Mouse (Mus musculus) gastrocnemius, postnatal 25 days (tissue): ENCODE measurements around the gene Ctrc. TPM values are rescaled to one million over a fixed set of nuclear protein-coding genes. Genes with fewer than 3 reads are reported as not detected.
"Not testable (repeated sequence)": the region's sequence is repeated elsewhere in the genome, so short reads cannot be mapped to it uniquely, and the experiment has no call there.

Source experiments
- DNase-seq: peaks from one replicate; pipeline ENCODE4 v3.0.0; 2022
- total RNA-seq, 2 experiments: library from RNA; stranded (reverse); gene quantifications; 1 replicate in 1 of 2; 2 replicates in 1 of 2; pipeline ENCODE4 v1.2.3; 2021

Ctrc gene
- total RNA-seq, 2 experiments from 2014 or later: not detected

- DNase-seq: no peak
Measured at GRCm38 (mm10) chr4:141786141-141786540, 60.0 kb downstream of the Ctrc start.

DNA sequence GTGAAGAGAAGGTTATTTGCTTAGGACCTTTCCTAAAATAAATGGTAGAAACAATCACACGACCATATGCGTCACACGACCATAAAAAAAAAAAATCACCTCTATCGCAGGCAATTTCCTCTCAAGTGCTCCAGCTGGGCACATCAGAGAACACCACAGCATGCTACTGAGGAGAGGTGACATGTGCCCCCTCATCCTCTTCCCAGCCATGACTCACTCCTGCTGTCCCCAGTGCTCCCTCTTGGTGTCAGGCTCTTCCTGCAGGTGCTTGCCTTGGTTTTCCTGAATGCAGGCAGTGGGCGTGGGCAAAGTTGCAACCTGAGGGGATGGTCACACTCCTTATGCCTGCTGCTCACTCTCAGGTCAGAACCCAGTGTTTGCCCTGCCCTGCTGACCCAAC is 61.3 kb downstream of the Ctrc start:
- no peak for DNase-seq

DNA sequence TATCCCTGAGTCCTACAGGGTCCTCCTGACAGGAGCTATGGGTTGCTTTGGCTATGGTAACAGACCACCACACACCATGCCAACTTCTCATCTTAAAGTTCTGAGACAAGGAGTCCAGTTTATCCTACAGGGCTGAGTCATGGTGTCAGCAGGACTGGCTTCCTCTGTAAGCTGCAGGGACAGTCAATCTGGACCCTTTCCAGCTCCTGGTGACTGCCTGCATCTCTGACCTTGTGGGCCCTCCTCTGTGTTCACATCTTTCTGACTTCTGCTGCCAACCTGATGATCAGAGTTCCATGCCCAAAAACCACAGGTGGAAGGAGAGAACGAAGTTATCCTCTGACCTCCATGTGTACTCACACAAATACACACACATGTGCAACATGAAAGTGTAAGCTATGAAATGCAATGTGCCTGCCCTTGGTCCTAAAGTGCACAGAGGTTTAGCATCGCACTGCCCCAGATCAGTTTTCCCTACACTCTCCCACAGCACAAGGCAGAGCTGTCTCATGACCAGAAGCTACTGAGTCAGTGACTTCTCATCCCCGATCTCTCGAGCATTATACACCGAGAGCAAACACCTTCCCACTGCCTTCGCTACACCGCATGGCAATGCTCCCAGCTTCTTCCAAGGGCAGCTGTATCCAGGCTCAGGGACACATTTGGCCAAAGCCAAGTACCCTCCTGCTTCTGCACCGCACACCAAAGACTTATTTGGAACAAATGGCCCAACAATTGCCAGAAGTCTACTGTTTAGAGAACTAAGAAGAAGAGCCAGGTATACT is 64.8 kb downstream of the Ctrc start:
- no peak for DNase-seq

DNA sequence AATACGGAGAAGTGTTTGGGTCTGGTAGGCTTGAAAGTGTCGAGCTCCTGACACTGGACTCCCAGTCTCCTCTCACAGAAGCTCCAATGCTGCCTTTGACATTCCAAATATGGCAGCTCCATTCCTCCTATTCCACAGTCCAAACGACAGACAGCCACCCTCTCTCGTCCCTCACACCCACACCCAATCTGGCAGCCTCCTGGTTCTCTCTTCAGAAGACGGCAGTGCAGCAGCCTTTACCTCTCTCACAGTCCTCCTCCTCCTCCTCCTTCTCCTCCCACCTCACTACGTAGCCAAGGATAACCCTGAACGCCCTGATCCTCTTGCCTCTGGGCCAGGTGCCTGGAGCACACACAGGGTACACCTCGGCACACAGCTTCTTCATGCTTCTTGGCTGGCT is 66.3 kb downstream of the Ctrc start:
- no peak for DNase-seq

- not testable (repeated sequence) for DNase-seq
Measured at GRCm38 (mm10) chr4:141773019-141773418, 73.1 kb downstream of the Ctrc start.

DNA sequence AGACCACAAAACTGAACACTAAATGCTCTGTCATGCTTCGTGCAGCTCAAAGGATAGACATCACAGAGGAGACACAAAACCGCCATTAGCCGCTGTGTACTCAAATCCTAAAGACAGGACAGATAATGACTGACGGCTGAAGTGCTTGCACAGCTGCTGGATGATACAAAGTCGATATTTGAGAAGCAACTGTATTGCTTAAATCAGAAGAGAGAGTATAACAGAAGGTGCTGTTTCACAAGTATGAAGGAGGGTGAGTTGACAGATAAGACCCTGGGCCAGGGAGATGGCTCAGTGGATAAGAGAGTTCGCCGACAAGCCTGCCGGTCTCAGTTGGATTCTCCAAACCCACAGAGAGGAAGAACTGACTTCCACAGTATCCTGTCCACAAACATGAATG is 74.3 kb downstream of the Ctrc start:
- DNase-seq: no peak

DNA sequence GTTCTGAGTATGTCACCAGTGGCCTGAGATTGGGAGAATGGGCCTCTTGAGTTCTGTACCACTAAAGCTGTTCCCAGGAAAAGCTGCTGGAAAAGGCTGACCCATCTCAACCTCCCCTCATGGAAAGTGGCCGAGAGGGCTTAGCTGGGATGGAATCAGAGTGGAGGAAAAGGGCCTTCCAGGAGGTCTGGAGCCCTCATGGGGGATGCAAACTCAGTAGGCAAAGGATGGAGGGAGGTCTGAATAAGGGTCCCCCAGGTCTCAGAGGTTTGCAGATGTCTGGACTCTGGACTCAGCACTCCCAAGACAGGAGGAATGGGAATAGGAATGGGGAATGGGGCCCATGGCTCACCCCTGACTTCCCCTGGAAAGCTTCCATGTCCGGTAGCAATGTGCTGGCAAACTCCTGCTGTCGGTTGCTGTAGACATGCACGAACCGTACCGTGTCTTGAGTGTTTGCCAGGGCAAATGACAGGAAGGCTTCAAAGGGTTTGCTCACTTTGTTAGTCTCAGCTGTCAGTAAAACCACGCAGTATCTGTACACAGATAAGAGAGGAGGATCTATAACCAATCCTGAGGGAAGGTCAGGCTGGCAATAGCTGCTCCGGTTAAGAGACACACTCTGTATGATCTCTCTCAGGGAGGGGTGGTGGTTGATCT is 76.5 kb downstream of the Ctrc start:
- DNase-seq: no peak

DNA sequence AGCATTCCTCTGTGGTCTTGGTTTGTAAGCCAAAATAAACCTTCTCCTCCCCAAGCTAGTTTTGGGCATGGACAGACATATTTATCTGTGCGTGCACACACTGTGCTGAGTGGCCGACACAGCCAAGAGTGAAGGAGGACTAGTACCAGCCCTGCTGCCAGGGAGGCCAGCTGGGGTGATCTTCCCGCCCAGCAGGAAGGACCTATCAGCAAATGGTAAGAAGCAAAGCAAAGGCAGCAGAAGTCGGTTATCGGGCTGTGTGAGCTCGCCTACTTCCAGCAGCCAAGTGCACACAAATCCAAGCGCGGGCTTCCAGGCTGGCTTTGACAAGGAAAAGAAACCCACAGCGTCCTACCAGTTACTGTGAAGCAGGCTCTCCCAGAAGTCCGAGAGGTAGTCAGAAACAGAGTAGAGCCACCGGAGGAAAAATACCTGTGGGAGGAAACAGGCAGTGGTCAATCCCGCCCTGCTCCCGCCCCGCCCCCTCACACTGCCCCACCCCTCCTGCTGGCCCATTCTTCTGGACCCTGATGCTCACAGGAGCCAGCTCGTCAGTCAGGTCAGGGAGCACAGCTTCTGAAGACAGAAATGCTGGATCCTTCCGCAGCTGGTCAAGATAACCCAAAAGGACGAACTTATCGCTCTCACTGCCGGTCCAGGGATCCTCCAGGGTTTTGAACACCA is 78.7 kb downstream of the Ctrc start:
- no peak for DNase-seq

- DNase-seq: no peak
Measured at GRCm38 (mm10) chr4:141766668-141767352, 79.3 kb downstream of the Ctrc start.

GRCm38 (mm10) chr4:141766316-141766667 is 79.9 kb downstream of the Ctrc start:
- no peak for DNase-seq

DNA sequence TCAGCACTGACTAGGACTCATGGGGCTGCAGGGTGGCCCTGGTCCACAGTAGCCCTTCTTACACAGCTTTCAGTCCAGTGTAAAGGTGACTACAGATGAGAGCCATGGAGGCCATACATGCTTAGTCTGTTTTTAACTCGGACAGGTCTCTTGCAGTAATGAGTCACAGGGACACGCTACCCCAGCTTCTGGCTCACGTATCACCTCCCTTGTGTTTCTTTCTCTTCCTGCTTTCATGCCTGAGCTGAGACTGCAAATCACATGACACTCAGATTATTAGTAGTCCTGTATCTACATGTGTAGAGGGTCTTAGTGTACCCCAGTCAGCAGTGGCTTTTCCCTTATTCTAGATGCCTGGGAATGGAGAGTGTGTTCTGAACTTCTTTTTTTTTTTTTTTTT is 81.2 kb downstream of the Ctrc start:
- DNase-seq: no peak

Other genes with a start within 250 kb of the Ctrc start
- 1 to 10 TPM; 1.5 to 4.7 TPM for gene Fblim1, start 240.3 kb downstream of the Ctrc start, total RNA-seq
- gene Tmem82, start 227.7 kb downstream of the Ctrc start, total RNA-seq: 1 to 10 TPM; 1.2 to 2.3 TPM
- 10 to 100 TPM; 14.7 to 14.8 TPM for gene Slc25a34, start 222.5 kb downstream of the Ctrc start, total RNA-seq
- gene Plekhm2, start 181.5 kb downstream of the Ctrc start, total RNA-seq: 10 to 100 TPM; 24.3 to 32.7 TPM
- gene Rsc1a1, start 160.8 kb downstream of the Ctrc start, total RNA-seq: 1 to 10 TPM; 1.4 to 2.3 TPM
- 10 to 100 TPM; 34.4 to 42.4 TPM for gene Ddi2, start 122.9 kb downstream of the Ctrc start, total RNA-seq
- under 1 TPM in 1 of 2 experiments, not detected in 1; 0.20 TPM for gene Agmat, start 99.7 kb downstream of the Ctrc start, total RNA-seq
- gene Dnajc16, start 55.4 kb downstream of the Ctrc start, total RNA-seq: 10 to 100 TPM; 10.1 to 12.0 TPM
- gene Casp9, start 52.7 kb downstream of the Ctrc start, total RNA-seq: 1 to 10 TPM; 2.0 TPM
- not detected for gene Cela2a, start 20.2 kb downstream of the Ctrc start, total RNA-seq
- gene Efhd2, start 28.6 kb upstream of the Ctrc start, total RNA-seq: 1 to 10 TPM; 5.6 to 8.7 TPM
- under 1 TPM in 1 of 2 experiments, not detected in 1; 0.83 TPM for gene Fhad1, start 168.7 kb upstream of the Ctrc start, total RNA-seq
- gene Tmem51, start 237.9 kb upstream of the Ctrc start, total RNA-seq: 1 to 10 TPM in 1 of 2 experiments, under 1 TPM in 1; 0.61 to 1.2 TPM